Mouse (Mus musculus) layer of hippocampus, postnatal 10 days (tissue): ENCODE data around the gene Anxa7. TPM values are rescaled to one million over a fixed set of nuclear protein-coding genes. Genes with fewer than 3 reads are reported as not detected.

Experiments
- DNase-seq, 2 experiments: peaks; one replicate each; pipeline ENCODE4 v3.0.0; 2021; ENCODE audit warnings: low spot score in 2 of 2
- total RNA-seq, 2 experiments: library from RNA; stranded (reverse); gene quantifications; 2 replicates each; pipeline ENCODE4 v1.2.3; 2021

The Anxa7 gene
- total RNA-seq, 2 experiments from 2014 or later = 50.2 to 53.5 TPM

DNA sequence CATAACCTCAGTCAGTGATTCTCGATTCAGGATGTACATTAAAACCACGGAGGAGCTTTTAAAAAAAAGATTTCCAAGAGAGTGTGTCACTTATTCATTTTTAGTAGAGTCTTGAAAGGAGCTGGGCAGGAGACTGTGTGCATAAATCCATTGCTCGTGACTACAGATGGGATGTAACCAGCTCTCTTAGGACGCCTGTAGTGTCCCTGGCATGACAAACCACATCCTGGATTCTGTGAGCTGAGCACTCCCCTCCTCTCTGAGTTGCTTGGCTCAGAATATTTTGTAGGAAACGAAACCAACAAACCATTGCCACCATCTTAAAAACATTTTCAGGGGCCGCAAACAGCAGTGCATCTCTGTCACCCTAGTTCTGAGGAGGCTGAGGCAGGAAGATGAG lies 43.0 kb downstream of the Anxa7 start:
- DNase-seq = no peak

DNA sequence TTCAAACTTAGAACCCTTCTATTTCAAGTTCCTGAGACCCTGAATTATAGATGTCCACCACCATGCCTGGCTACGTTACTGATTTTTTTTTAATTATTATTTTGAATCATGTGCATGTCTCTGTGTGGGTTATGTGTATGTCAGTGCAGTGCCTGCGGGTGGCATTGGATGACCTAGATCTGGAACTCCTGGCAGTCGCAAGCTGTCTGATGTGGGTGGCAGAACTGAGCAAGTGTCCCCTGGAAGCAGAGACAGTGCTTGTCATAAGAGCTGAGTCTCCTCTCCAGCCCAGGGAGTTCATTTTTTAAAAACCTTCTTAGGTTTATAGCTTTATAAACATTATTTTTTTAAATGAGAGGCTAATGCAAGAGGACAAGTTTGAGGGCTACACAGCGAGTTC lies 47.5 kb downstream of the Anxa7 start:
- DNase-seq = no peak

DNA sequence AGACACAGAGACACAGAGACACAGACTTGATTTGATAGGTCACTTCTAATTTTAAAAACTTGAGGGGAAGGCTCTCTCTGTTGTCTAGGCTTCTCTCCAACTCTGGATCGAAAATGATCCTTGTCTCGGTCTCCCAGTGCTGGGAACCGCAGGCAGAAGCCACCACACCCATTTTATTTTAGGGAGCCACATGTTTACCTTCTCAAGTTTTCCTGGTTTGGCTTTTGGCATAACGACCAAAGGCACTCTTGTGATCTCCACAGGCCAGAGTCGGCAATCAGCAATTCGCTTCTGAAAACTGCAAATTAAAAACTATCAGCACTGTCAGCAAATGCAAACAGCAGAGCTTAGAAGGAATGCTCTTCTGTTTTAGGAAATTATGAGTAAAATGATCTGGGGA lies 48.2 kb downstream of the Anxa7 start:
- no peak for DNase-seq

DNA sequence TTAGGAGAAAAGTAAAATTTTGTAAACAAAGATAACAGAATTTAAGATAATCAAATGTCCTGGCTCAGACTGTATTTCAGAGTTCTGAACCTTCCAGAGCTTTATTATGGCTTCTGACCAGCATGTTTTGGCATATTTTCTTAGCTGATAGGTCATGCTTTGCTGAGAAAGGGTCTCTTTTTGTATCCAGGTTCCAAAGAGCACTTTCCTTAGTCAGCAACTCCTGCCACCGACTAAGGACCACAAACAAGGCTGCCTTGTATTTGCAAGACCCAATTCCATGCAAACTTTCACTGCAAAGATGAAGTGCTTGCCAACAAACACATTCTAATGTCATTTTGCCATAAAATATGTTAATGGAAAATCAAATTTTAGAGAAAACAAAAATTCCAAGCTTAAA lies 50.1 kb downstream of the Anxa7 start:
- no peak for DNase-seq

DNA sequence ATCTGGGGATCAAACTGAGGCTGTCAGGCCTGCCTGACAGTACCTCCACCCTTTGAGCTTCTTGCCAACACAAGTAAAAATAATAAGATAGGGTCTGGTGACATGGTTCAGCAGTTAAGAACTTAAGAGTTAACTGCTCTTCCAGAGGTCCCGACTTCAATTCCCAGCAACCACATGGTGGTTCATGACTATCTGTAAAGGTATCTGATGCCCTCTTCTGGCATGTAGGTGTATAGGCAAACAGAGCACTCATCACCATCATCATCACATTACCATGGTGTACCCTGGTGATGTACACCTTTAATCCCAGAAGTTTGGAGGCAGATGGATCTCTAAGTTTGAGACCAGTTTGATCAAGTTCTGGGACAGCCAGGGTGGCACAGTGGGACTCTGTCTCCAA lies 51.3 kb downstream of the Anxa7 start:
- no peak for DNase-seq

DNA sequence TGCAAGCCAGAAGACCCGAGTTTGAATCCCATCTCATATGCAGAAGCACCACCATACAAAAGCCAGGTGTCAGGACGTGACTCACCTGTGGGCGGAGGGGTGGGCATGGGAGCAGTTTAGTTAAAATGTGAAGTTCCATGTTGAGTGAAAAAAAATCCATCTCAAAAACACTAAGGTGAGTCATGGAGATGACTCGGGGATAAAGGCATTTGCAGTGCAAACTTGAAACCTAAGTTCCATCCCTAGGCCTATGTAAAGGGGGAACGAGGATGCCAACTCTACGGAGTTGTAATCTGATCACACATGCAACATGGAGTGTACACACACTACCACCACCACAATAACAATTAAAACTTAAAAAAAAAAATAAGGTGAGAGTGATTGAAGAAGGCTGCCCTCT lies 56.9 kb downstream of the Anxa7 start:
- DNase-seq = no peak

DNA sequence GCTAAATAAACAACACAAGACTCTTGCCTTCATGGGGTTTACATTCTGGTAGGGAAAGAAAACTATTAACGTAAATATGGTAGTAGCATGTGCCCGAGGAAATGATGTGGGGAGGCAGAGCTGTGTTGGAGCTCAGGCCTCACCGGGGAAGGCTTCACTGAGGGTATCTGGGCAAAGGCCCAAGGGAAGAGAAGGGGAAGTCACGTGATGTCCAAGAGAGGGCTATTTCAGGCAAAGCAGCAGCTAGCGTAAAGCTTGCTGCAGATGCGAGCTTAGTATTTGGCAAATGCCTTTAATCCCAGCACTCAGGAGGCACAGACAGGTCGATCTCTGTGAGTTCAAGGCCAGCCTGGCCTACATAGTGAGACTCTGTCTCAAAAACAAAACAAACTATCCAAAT lies 57.7 kb downstream of the Anxa7 start:
- no peak for DNase-seq

Other genes starting within 250 kb of the Anxa7 start
- gene Kcnk16, start 210.9 kb downstream of the Anxa7 start, total RNA-seq = not detected
- gene Nudt13, start 185.4 kb downstream of the Anxa7 start, total RNA-seq = 10 to 100 TPM; 19.5 to 20.6 TPM
- gene Ecd, start 132.0 kb downstream of the Anxa7 start, total RNA-seq = 10 to 100 TPM; 30.0 to 32.0 TPM
- gene Fam149b, start 132.0 kb downstream of the Anxa7 start, total RNA-seq = 10 to 100 TPM; 43.0 to 50.2 TPM
- gene Dnajc9, start 91.2 kb downstream of the Anxa7 start, total RNA-seq = 10 to 100 TPM; 23.2 to 23.5 TPM
- gene Mrps16, start 86.5 kb downstream of the Anxa7 start, total RNA-seq = 10 to 100 TPM; 31.5 to 37.8 TPM
- gene Cfap70, start 27.9 kb downstream of the Anxa7 start, total RNA-seq = 1 to 10 TPM; 1.5 to 3.4 TPM
- gene Mss51, start 16.8 kb upstream of the Anxa7 start, total RNA-seq = 1 to 10 TPM; 1.7 to 1.8 TPM
- 100 to 1,000 TPM; 397 to 418 TPM for gene Ppp3cb, start 66.4 kb upstream of the Anxa7 start, total RNA-seq
- gene Usp54, start 160.9 kb upstream of the Anxa7 start, total RNA-seq = 10 to 100 TPM; 27.8 to 29.2 TPM
- under 1 TPM in 1 of 2 experiments, not detected in 1; 0.39 TPM for gene Myoz1, start 176.4 kb upstream of the Anxa7 start, total RNA-seq
- gene Synpo2l, start 188.2 kb upstream of the Anxa7 start, total RNA-seq = under 1 TPM; 0.21 to 0.29 TPM
- gene Sec24c, start 194.2 kb upstream of the Anxa7 start, total RNA-seq = 100 to 1,000 TPM; 108 to 109 TPM
- 10 to 100 TPM; 19.5 TPM for gene Fut11, start 214.8 kb upstream of the Anxa7 start, total RNA-seq
- gene Chchd1, start 222.9 kb upstream of the Anxa7 start, total RNA-seq = 10 to 100 TPM; 57.7 to 61.3 TPM
- gene Zswim8, start 227.4 kb upstream of the Anxa7 start, total RNA-seq = 100 to 1,000 TPM; 132 to 152 TPM